Mouse (Mus musculus) myocyte (in vitro differentiated cells): ENCODE measurements around the gene Tspan18. TPM values are rescaled to one million over a fixed set of nuclear protein-coding genes. Genes with fewer than 3 reads are reported as not detected.

Source experiments
- H3K27me3 ChIP-seq: one replicate; pipeline ENCODE4 v1.6.1; 2011; ENCODE audit not compliant: control insufficient read depth, insufficient read depth, insufficient read length
- H3K36me3 ChIP-seq: one replicate; pipeline ENCODE4 v1.6.1; 2011; ENCODE audit not compliant: control insufficient read depth, insufficient read depth
- H3K4me2 ChIP-seq: one replicate; pipeline ENCODE4 v1.6.1; 2011; ENCODE audit warnings: low read depth, control low read depth
- H3K4me3 ChIP-seq: one replicate; pipeline ENCODE4 v1.5.1; 2011; ENCODE audit warnings: mild to moderate bottlenecking, control low read depth, moderate library complexity
- H3K79me2 ChIP-seq: one replicate; pipeline ENCODE4 v1.6.1; 2011; ENCODE audit not compliant: control insufficient read depth, insufficient read depth
- H3ac ChIP-seq: one replicate; pipeline ENCODE4 v1.6.1; 2011; ENCODE audit not compliant: control insufficient read depth, insufficient read length
- CEBPB ChIP-seq: IDR thresholded peaks from 2 replicates; pipeline ENCODE4 v1.6.1; 2011; ENCODE audit warnings: mild to moderate bottlenecking, moderate library complexity; ENCODE audit not compliant: poor library complexity, insufficient read depth, severe bottlenecking
- E2F4 ChIP-seq: IDR thresholded peaks from one replicate; pipeline ENCODE4 v1.6.1; 2011; ENCODE audit warnings: mild to moderate bottlenecking, control low read depth, moderate library complexity; ENCODE audit not compliant: insufficient read depth
- MAX ChIP-seq: IDR thresholded peaks from one replicate; pipeline ENCODE4 v1.6.1; 2011; ENCODE audit warnings: low read depth, mild to moderate bottlenecking, control low read depth
- MYOD1 ChIP-seq, 3 experiments: IDR thresholded peaks; one replicate each; pipeline ENCODE4 v1.6.1; 2011; ENCODE audit warnings: control low read depth in 2 of 3, low read depth in 2 of 3, mild to moderate bottlenecking in 2 of 3, moderate library complexity in 1 of 3; ENCODE audit not compliant: insufficient read length in 2 of 3, control insufficient read depth in 1 of 3
- MYOG ChIP-seq, 3 experiments: IDR thresholded peaks; one replicate each; pipeline ENCODE4 v1.6.1; 2011; ENCODE audit warnings: control low read depth in 2 of 3, low read depth in 2 of 3, mild to moderate bottlenecking in 2 of 3; ENCODE audit not compliant: insufficient read length in 2 of 3, control insufficient read depth in 1 of 3, insufficient read depth in 1 of 3
- POLR2A ChIP-seq: IDR thresholded peaks from one replicate; pipeline ENCODE4 v1.6.1; 2011; ENCODE audit warnings: low read depth, mild to moderate bottlenecking, control low read depth, moderate library complexity; ENCODE audit not compliant: insufficient read length
- POLR2AphosphoS2 ChIP-seq: IDR thresholded peaks from one replicate; pipeline ENCODE4 v1.6.1; 2011; ENCODE audit warnings: low read depth, control low read depth; ENCODE audit not compliant: insufficient read length
- REST ChIP-seq: IDR thresholded peaks from one replicate; pipeline ENCODE4 v1.6.1; 2011; ENCODE audit warnings: mild to moderate bottlenecking, control low read depth, moderate library complexity; ENCODE audit not compliant: insufficient read depth, insufficient read length
- SRF ChIP-seq: IDR thresholded peaks from one replicate; pipeline ENCODE4 v1.6.1; 2011; ENCODE audit warnings: low read depth; ENCODE audit not compliant: control insufficient read depth, insufficient read length
- TCF12 ChIP-seq: IDR thresholded peaks from one replicate; pipeline ENCODE4 v1.6.1; 2011; ENCODE audit warnings: mild to moderate bottlenecking, control low read depth; ENCODE audit not compliant: poor library complexity, insufficient read depth, severe bottlenecking
- TCF3 ChIP-seq: IDR thresholded peaks from one replicate; pipeline ENCODE4 v1.6.1; 2011; ENCODE audit warnings: low read depth, control low read depth; ENCODE audit not compliant: insufficient read length
- USF1 ChIP-seq: IDR thresholded peaks from one replicate; pipeline ENCODE4 v1.6.1; 2011; ENCODE audit warnings: low read depth, mild to moderate bottlenecking, control low read depth, moderate library complexity
- polyA plus RNA-seq: library from polyadenylated mRNA; unstranded; fragments of >200 nt; fragmentation: generic; extraction: Trizol; gene quantifications from one replicate; pipeline ENCODE4 v1.2.1, GENCODE M21; 2012; ENCODE audit warnings: missing spikeins

The Tspan18 gene
- polyA plus RNA-seq, 1 experiment: 0.02 TPM

- Histone ChIP-seq H3K36me3 (no peaks in the 10 kb centered on the region), H3K79me2 (no peaks in the 10 kb centered on the region), H3K4me3 (no peak overlapping the region), H3K4me2 (no peak overlapping the region), H3K27me3 (no peaks in the 10 kb centered on the region), H3ac (no peak overlapping the region)
- TF ChIP-seq CEBPB (no peak), SRF (no peak), MYOD1 (IDR thresholded peaks at IDR 0.05; ENCODE audit: control insufficient read depth in 1 of 3, insufficient read length in 2 of 3, low read depth in 2 of 3) (no peak), REST (no peak)
Measured at GRCm38 (mm10) chr2:93282636-93283035, 51.7 kb downstream of the Tspan18 start.

DNA sequence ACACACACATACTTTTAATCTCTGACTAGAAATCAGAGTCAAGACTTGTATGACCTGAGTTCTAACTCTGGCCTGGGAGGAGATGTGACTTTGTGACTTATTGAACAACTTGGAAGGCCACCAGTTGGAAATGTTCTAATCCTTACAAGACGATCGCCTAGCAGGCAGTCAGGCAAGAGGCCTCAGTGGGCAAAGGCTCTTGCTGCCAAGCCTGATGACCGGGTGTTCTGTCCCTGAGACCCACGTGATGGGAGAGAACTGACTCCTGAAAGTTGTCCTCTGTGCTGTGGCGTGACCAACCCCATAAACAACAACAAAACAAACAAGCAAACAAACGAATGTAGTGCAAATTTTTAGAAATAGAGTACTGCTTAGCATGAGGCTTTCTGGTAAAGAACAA lies 52.8 kb downstream of the Tspan18 start:
- H3K79me2 ChIP-seq: no peaks in the 10 kb centered on the region
- no peaks in the 10 kb centered on the region for H3K27me3 ChIP-seq
- TF ChIP-seq MAX (no peak), USF1 (no peak)
- no peak overlapping the region for H3K4me3 ChIP-seq
- no peaks in the 10 kb centered on the region for H3K36me3 ChIP-seq
- no peak overlapping the region for H3K4me2 ChIP-seq
- H3ac ChIP-seq: no peak overlapping the region

- H3ac ChIP-seq: no peak overlapping the region
- H3K27me3 ChIP-seq: no peaks in the 10 kb centered on the region
- TF ChIP-seq USF1: no peak
- TF ChIP-seq POLR2A: no peak
- no peak for TF ChIP-seq REST
- TF ChIP-seq SRF: no peak
- TF ChIP-seq TCF12: no peak
- TF ChIP-seq E2F4: no peak
- TF ChIP-seq POLR2AphosphoS2: no peak
- TF ChIP-seq MAX: no peak
- TF ChIP-seq MYOG (IDR thresholded peaks at IDR 0.05; ENCODE audit: control insufficient read depth in 1 of 3, insufficient read depth in 1 of 3, insufficient read length in 2 of 3, low read depth in 2 of 3): no peak
- no peak for TF ChIP-seq CEBPB
- TF ChIP-seq TCF3: no peak
- TF ChIP-seq MYOD1 (IDR thresholded peaks at IDR 0.05; ENCODE audit: control insufficient read depth in 1 of 3, insufficient read length in 2 of 3, low read depth in 2 of 3): no peak
- no peaks in the 10 kb centered on the region for H3K79me2 ChIP-seq
- no peak overlapping the region for H3K4me3 ChIP-seq
- H3K36me3 ChIP-seq: no peaks in the 10 kb centered on the region
- H3K4me2 ChIP-seq: no peak overlapping the region
Measured at GRCm38 (mm10) chr2:93280117-93280620, 54.1 kb downstream of the Tspan18 start.

- Histone ChIP-seq H3K27me3 (no peaks in the 10 kb centered on the region), H3K79me2 (no peaks in the 10 kb centered on the region), H3K36me3 (no peaks in the 10 kb centered on the region), H3K4me2 (peak overlapping the region; percentile 49), H3ac (no peak overlapping the region), H3K4me3 (no peak overlapping the region)
- TF ChIP-seq TCF12 (no peak), CEBPB (no peak), MYOD1 (IDR thresholded peaks at IDR 0.05; ENCODE audit: control insufficient read depth in 1 of 3, insufficient read length in 2 of 3, low read depth in 2 of 3) (no peak), REST (no peak), POLR2A (no peak), MAX (no peak), SRF (no peak), USF1 (no peak), TCF3 (no peak), E2F4 (no peak), POLR2AphosphoS2 (no peak)
Measured at GRCm38 (mm10) chr2:93278181-93278975, 55.9 kb downstream of the Tspan18 start.

GRCm38 (mm10) chr2:93277486-93277885 lies 56.8 kb downstream of the Tspan18 start:
- peak; percentile 98 for TF ChIP-seq SRF
- no peak for TF ChIP-seq REST
- Histone ChIP-seq H3K79me2 (no peaks in the 10 kb centered on the region), H3K27me3 (no peaks in the 10 kb centered on the region), H3K4me3 (no peak overlapping the region), H3ac (no peak overlapping the region), H3K36me3 (no peaks in the 10 kb centered on the region), H3K4me2 (peak overlapping the region; percentile 49)

- no peaks in the 10 kb centered on the region for H3K79me2 ChIP-seq
- no peak overlapping the region for H3K4me2 ChIP-seq
- H3K4me3 ChIP-seq: no peak overlapping the region
- no peaks in the 10 kb centered on the region for H3K27me3 ChIP-seq
- no peaks in the 10 kb centered on the region for H3K36me3 ChIP-seq
- TF ChIP-seq E2F4 (no peak), CEBPB (no peak), MYOG (IDR thresholded peaks at IDR 0.05; ENCODE audit: control insufficient read depth in 1 of 3, insufficient read depth in 1 of 3, insufficient read length in 2 of 3, low read depth in 2 of 3) (no peak), REST (no peak)
- H3ac ChIP-seq: no peak overlapping the region
Measured at GRCm38 (mm10) chr2:93276026-93276425, 58.3 kb downstream of the Tspan18 start.
